Mouse (Mus musculus) C2C12 (cell line): ENCODE measurements around the gene Ssbp2.

Experiments
- CEBPB ChIP-seq: IDR thresholded peaks from one replicate; pipeline ENCODE4 v1.6.1; 2011; ENCODE audit warnings: low read depth, mild to moderate bottlenecking, control low read depth, moderate library complexity
- CTCF ChIP-seq: IDR thresholded peaks from one replicate; pipeline ENCODE4 v1.5.1; 2011; ENCODE audit not compliant: control insufficient read depth, insufficient read depth, insufficient read length
- FOSL1 ChIP-seq: IDR thresholded peaks from one replicate; pipeline ENCODE4 v1.8.0; 2011; ENCODE audit warnings: mild to moderate bottlenecking, low read length; ENCODE audit not compliant: poor library complexity, insufficient read depth, severe bottlenecking
- MAX ChIP-seq: IDR thresholded peaks from one replicate; pipeline ENCODE4 v1.6.1; 2011; ENCODE audit warnings: mild to moderate bottlenecking, control low read depth
- MYOD1 ChIP-seq: IDR thresholded peaks from one replicate; pipeline ENCODE4 v1.6.1; 2011; ENCODE audit warnings: low read depth; ENCODE audit not compliant: control insufficient read depth, insufficient read length
- MYOG ChIP-seq: IDR thresholded peaks from one replicate; pipeline ENCODE4 v1.6.1; 2011; ENCODE audit not compliant: control insufficient read depth, insufficient read length; ENCODE audit errors: extremely low read depth
- USF1 ChIP-seq: IDR thresholded peaks from one replicate; pipeline ENCODE4 v1.6.1; 2011; ENCODE audit warnings: low read depth, mild to moderate bottlenecking, control low read depth, moderate library complexity

DNA sequence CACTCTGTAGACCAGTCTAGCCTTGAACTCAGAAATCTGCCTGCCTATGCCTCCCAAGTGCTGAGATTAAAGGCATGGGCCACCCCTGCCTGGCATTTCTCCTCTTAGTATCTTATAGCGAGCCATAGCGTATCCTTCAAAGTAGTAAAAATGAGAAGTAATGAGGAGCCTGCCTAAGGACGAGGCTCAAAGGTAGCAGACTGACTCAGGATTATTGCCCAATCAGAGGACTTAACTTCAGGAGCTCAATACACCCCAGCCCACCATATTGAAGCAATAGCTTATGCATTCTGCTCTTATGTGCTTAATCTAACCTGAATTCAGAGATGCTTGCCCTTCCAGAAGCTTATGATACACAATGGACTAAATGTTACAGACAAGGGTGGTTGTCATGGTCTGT, 7.8 kb upstream of the Ssbp2 start:
- TF ChIP-seq MAX (no peak), CTCF (no peak), FOSL1 (no peak), MYOG (no peak), USF1 (no peak), CEBPB (no peak), MYOD1 (no peak)
